Mouse (Mus musculus) heart, postnatal 0 days (tissue): ENCODE data around the gene Frem2.

Experiments used
- CTCF ChIP-seq: IDR thresholded peaks from 2 replicates; pipeline ENCODE4 v1.5.1; 2016; ENCODE audit warnings: antibody characterized with exemption, control low read depth, low read depth
- EP300 ChIP-seq: IDR thresholded peaks from 2 replicates; pipeline ENCODE4 v1.6.1; 2016; ENCODE audit warnings: antibody characterized with exemption, low read depth

DNA sequence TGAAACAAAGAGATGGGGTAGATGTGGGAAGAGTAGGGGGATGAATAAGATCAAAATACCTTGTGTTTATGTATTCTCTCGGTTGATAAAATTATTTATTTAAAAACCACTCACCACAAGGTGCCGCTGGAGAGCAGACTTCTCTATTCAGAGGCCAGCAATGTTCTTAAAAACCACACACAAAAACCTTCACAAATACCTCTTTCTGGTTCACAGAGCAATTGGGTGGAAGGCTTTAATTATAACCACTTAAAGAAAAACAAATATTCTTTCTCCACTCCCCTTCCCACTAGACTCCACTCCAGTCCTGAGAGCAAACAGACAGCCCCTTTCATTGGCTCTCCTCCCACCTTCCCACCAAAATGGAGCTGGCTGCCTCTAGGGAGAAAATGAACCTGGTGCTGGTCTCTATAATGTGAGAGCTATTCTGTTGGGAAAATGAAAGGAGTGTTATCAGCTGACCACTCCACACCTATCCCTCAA is 67.0 kb downstream of the Frem2 start:
- TF ChIP-seq CTCF (peak; percentile 61), EP300 (no peak)
